Mouse (Mus musculus): ENCODE results near the gene Hspb3.

DNA sequence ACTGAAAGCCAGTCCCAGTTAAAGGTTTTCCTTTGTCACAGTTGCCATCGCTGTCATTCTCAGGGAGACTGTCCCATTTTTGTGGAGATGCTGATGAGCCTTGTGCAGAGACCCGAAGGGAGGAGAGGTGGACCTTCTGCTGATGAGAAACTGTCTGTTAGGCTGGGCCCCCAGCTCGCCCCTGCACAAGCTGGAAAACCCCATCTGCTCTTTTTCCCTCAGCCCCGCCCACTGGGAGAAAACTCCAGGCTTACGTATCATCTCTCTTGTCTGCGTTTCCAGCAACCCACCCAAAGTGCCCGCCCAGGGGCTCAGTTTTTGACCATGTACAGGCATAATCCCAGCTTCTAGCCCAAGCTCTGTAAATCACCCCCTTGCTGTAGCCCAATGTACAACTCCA is 17.2 kb upstream of the Hspb3 start:
- TF ChIP-seq CTCF (IDR thresholded peaks at IDR 0.05; ENCODE audit: low read depth, low read length) = no peak
- no peak for TF ChIP-seq POLR2A (IDR thresholded peaks at IDR 0.05; ENCODE audit: borderline replicate concordance, low read depth, low read length)

All from bone marrow macrophage, adult 2 months (primary cell).